Mouse (Mus musculus) megakaryocyte-erythroid progenitor cell, adult 5-6 weeks (primary cell): Measurements from ENCODE around the gene C2cd2l. TPM values are rescaled to one million over a fixed set of nuclear protein-coding genes. Genes with fewer than 3 reads are reported as not detected.

ENCODE experiments used
- ATAC-seq: replicated peaks from 2 replicates; pipeline ENCODE4 v1.8.0; 2016; ENCODE audit warnings: mild to moderate bottlenecking, inconsistent platforms; ENCODE audit not compliant: severe bottlenecking, poor library complexity, low FRiP score, low TSS enrichment
- total RNA-seq, 2 experiments: library from RNA; stranded (forward) in 1 of 2; stranded (reverse) in 1 of 2; fragments of 200-1000, 215-1000 nt in 1 of 2; fragments of >200 nt in 1 of 2; fragmentation: Nextera tagmentation in 1 of 2; gene quantifications; 2 replicates each; pipeline ENCODE4 v1.2.3; 2014 to 2017

The C2cd2l gene
- total RNA-seq, 2 experiments from 2014 or later: 6.9 to 11.4 TPM

GRCm38 (mm10) chr9:44286256-44286850 is 33.7 kb downstream of the C2cd2l start:
- no peak for ATAC-seq

- no peak for ATAC-seq
These were observed 36.9 kb downstream of the C2cd2l start for GRCm38 (mm10) chr9:44283183-44283582.

- no peak for ATAC-seq
These were observed 50.1 kb downstream of the C2cd2l start for GRCm38 (mm10) chr9:44269973-44270372.

GRCm38 (mm10) chr9:44269077-44269476 is 51.0 kb downstream of the C2cd2l start:
- ATAC-seq: no peak

- peak; percentile 36 for ATAC-seq
These were observed 51.7 kb downstream of the C2cd2l start, which contains the start of gene Nlrx1 for GRCm38 (mm10) chr9:44268432-44268831. Gene Nlrx1 (minus strand): TSS chr9:44268599.

GRCm38 (mm10) chr9:44268027-44268360 is 52.1 kb downstream of the C2cd2l start:
- ATAC-seq: peak; percentile 85

- peak; percentile 32; the same call in 1 of the 2 replicates for ATAC-seq
These were observed 52.6 kb downstream of the C2cd2l start for GRCm38 (mm10) chr9:44267319-44268026.

GRCm38 (mm10) chr9:44266478-44267226 is 53.4 kb downstream of the C2cd2l start:
- no peak for ATAC-seq

- no peak for ATAC-seq
These were observed 58.7 kb downstream of the C2cd2l start for GRCm38 (mm10) chr9:44261388-44261787.

Other genes with a start within 250 kb of the C2cd2l start
- gene Mfrp, start 218.6 kb downstream of the C2cd2l start, total RNA-seq (2014; fragmentation: Nextera tagmentation): 0.30 TPM in 1 of 2 replicates, not detected in the other
- gene Mfrp, start 218.6 kb downstream of the C2cd2l start, total RNA-seq (2017): not detected in 2 replicates
- not detected in 2 replicates for gene C1qtnf5, start 213.0 kb downstream of the C2cd2l start, total RNA-seq (2014; fragmentation: Nextera tagmentation)
- not detected in 2 replicates for gene C1qtnf5, start 213.0 kb downstream of the C2cd2l start, total RNA-seq (2017)
- not detected in 2 replicates for gene Gm49380, start 206.8 kb downstream of the C2cd2l start, total RNA-seq (2014; fragmentation: Nextera tagmentation)
- gene Gm49380, start 206.8 kb downstream of the C2cd2l start, total RNA-seq (2017): not detected in 2 replicates
- 46.0 and 52.5 TPM in 2 replicates for gene Rnf26, start 206.8 kb downstream of the C2cd2l start, total RNA-seq (2014; fragmentation: Nextera tagmentation)
- gene Rnf26, start 206.8 kb downstream of the C2cd2l start, total RNA-seq (2017): 13.5 and 20.9 TPM in 2 replicates
- gene Mcam, start 185.8 kb downstream of the C2cd2l start, total RNA-seq (2014; fragmentation: Nextera tagmentation): not detected in 2 replicates
- 0.09 TPM in 1 of 2 replicates, not detected in the other for gene Mcam, start 185.8 kb downstream of the C2cd2l start, total RNA-seq (2017)
- gene Cbl, start 86.2 kb downstream of the C2cd2l start, total RNA-seq (2014; fragmentation: Nextera tagmentation): 36.5 and 38.8 TPM in 2 replicates
- 8.4 and 39.5 TPM in 2 replicates for gene Cbl, start 86.2 kb downstream of the C2cd2l start, total RNA-seq (2017)
- not detected in 2 replicates for gene Ccdc153, start 79.6 kb downstream of the C2cd2l start, total RNA-seq (2014; fragmentation: Nextera tagmentation)
- gene Ccdc153, start 79.6 kb downstream of the C2cd2l start, total RNA-seq (2017): not detected in 2 replicates
- not detected in 2 replicates for gene Pdzd3, start 68.8 kb downstream of the C2cd2l start, total RNA-seq (2014; fragmentation: Nextera tagmentation)
- gene Pdzd3, start 68.8 kb downstream of the C2cd2l start, total RNA-seq (2017): not detected in 2 replicates
- gene Nlrx1, start 51.7 kb downstream of the C2cd2l start, total RNA-seq (2014; fragmentation: Nextera tagmentation): 1.3 and 1.8 TPM in 2 replicates
- 0.80 and 3.1 TPM in 2 replicates for gene Nlrx1, start 51.7 kb downstream of the C2cd2l start, total RNA-seq (2017)
- gene Abcg4, start 31.7 kb downstream of the C2cd2l start, total RNA-seq (2014; fragmentation: Nextera tagmentation): 82.3 and 111 TPM in 2 replicates
- 13.4 TPM in 2 replicates for gene Abcg4, start 31.7 kb downstream of the C2cd2l start, total RNA-seq (2017)
- gene Hinfp, start 14.6 kb downstream of the C2cd2l start, total RNA-seq (2014; fragmentation: Nextera tagmentation): 25.3 and 43.7 TPM in 2 replicates
- 11.3 and 16.2 TPM in 2 replicates for gene Hinfp, start 14.6 kb downstream of the C2cd2l start, total RNA-seq (2017)
- gene Dpagt1, start 5.7 kb upstream of the C2cd2l start, total RNA-seq (2014; fragmentation: Nextera tagmentation): 31.0 and 35.5 TPM in 2 replicates
- gene Dpagt1, start 5.7 kb upstream of the C2cd2l start, total RNA-seq (2017): 7.9 and 10.1 TPM in 2 replicates
- 89.4 and 90.9 TPM in 2 replicates for gene H2afx, start 14.4 kb upstream of the C2cd2l start, total RNA-seq (2014; fragmentation: Nextera tagmentation)
- gene H2afx, start 14.4 kb upstream of the C2cd2l start, total RNA-seq (2017): 133 and 205 TPM in 2 replicates
- gene Hmbs, start 23.9 kb upstream of the C2cd2l start, total RNA-seq (2014; fragmentation: Nextera tagmentation): 498 and 537 TPM in 2 replicates
- gene Hmbs, start 23.9 kb upstream of the C2cd2l start, total RNA-seq (2017): 135 and 240 TPM in 2 replicates
- 16.4 and 24.5 TPM in 2 replicates for gene Vps11, start 41.4 kb upstream of the C2cd2l start, total RNA-seq (2014; fragmentation: Nextera tagmentation)
- 12.8 and 15.3 TPM in 2 replicates for gene Vps11, start 41.4 kb upstream of the C2cd2l start, total RNA-seq (2017)
- 45.1 and 45.6 TPM in 2 replicates for gene Hyou1, start 59.2 kb upstream of the C2cd2l start, total RNA-seq (2014; fragmentation: Nextera tagmentation)
- 56.5 and 77.5 TPM in 2 replicates for gene Hyou1, start 59.2 kb upstream of the C2cd2l start, total RNA-seq (2017)
- gene Slc37a4, start 76.6 kb upstream of the C2cd2l start, total RNA-seq (2014; fragmentation: Nextera tagmentation): 20.5 and 32.2 TPM in 2 replicates
- gene Slc37a4, start 76.6 kb upstream of the C2cd2l start, total RNA-seq (2017): 11.4 and 43.0 TPM in 2 replicates
- gene Rps25, start 86.9 kb upstream of the C2cd2l start, total RNA-seq (2014; fragmentation: Nextera tagmentation): 4,337 and 4,372 TPM in 2 replicates
- gene Rps25, start 86.9 kb upstream of the C2cd2l start, total RNA-seq (2017): 1,747 and 2,464 TPM in 2 replicates
- gene Trappc4, start 87.3 kb upstream of the C2cd2l start, total RNA-seq (2014; fragmentation: Nextera tagmentation): 71.6 and 116 TPM in 2 replicates
- 28.4 and 36.8 TPM in 2 replicates for gene Trappc4, start 87.3 kb upstream of the C2cd2l start, total RNA-seq (2017)
- 51.4 and 56.1 TPM in 2 replicates for gene Ccdc84, start 98.3 kb upstream of the C2cd2l start, total RNA-seq (2014; fragmentation: Nextera tagmentation)
- 18.9 and 19.3 TPM in 2 replicates for gene Ccdc84, start 98.3 kb upstream of the C2cd2l start, total RNA-seq (2017)
- not detected in 2 replicates for gene Foxr1, start 120.9 kb upstream of the C2cd2l start, total RNA-seq (2014; fragmentation: Nextera tagmentation)
- gene Foxr1, start 120.9 kb upstream of the C2cd2l start, total RNA-seq (2017): not detected in 2 replicates
- not detected in 2 replicates for gene Upk2, start 134.7 kb upstream of the C2cd2l start, total RNA-seq (2014; fragmentation: Nextera tagmentation)
- gene Upk2, start 134.7 kb upstream of the C2cd2l start, total RNA-seq (2017): not detected in 2 replicates
- gene Bcl9l, start 162.5 kb upstream of the C2cd2l start, total RNA-seq (2014; fragmentation: Nextera tagmentation): 4.8 and 5.5 TPM in 2 replicates
- gene Bcl9l, start 162.5 kb upstream of the C2cd2l start, total RNA-seq (2017): 0.52 and 3.7 TPM in 2 replicates
- 0.54 and 6.2 TPM in 2 replicates for gene Cxcr5, start 241.6 kb upstream of the C2cd2l start, total RNA-seq (2014; fragmentation: Nextera tagmentation)
- 0.08 and 1.8 TPM in 2 replicates for gene Cxcr5, start 241.6 kb upstream of the C2cd2l start, total RNA-seq (2017)